Mouse (Mus musculus): ENCODE measurements around the gene Kank1. TPM values are rescaled to one million over a fixed set of nuclear protein-coding genes. Genes with fewer than 3 reads are reported as not detected.

The Kank1 gene
- polyA plus RNA-seq, 1 experiment from 2014 or later: 26.6 TPM

DNA sequence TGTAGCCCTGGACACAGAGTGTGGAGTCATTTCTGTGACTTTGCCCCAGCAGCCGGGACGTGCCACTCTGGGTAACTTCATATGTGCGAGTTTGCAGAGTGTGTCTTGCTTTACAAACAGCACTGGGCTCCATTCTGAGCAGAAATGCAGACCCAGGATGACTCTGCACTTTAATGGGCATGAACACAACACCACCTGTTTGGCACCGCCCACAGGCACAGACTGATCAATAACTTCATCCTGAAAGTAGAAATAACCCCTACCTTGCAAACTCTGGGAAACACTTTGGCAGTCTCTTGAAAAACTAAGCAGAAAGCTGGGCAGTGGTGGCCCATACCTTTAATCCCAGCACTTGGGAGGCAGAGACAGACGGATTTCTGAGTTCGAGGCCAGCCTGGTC, 244.0 kb downstream of the Kank1 start:
- WGBS: 86% methylated on average over 6 of the region's 6 CpGs
- H3K4me3 ChIP-seq (replicated peaks): no peak overlapping the region
- H3K4me2 ChIP-seq (replicated peaks): no peak overlapping the region
- no peaks in the 10 kb centered on the region for H3K4me1 ChIP-seq
- 0 out of 2 replicates have a peak, but pooled peaks cover under 1% of the 10 kb centered on the region for H3K27me3 ChIP-seq
- no peak overlapping the region for H3K9ac ChIP-seq
- H3K9me3 ChIP-seq (replicated peaks): no peaks in the 10 kb centered on the region; the same call in 1 of the 2 replicates
- ATAC-seq (ENCODE audit: insufficient number of reproducible peaks, low FRiP score, low TSS enrichment, low read depth): no peak
- no peaks in the 10 kb centered on the region for H3K36me3 ChIP-seq
- H3K27ac ChIP-seq (replicated peaks): no peak overlapping the region

Other genes starting within 250 kb of the Kank1 start
- 8.5 and 10.4 TPM in 2 replicates for gene Dock8, start 237.4 kb upstream of the Kank1 start, polyA plus RNA-seq (2015; fragmentation: Nextera tagmentation; extraction: Ambion mirVana)